Mouse (Mus musculus) hindbrain, embryonic 10.5 days (tissue): ENCODE measurements around the gene Calhm6. TPM values are rescaled to one million over a fixed set of nuclear protein-coding genes. Genes with fewer than 3 reads are reported as not detected.

ENCODE experiments used
- DNase-seq: peaks from one replicate; pipeline ENCODE4 v3.0.0-alpha.2; 2017; ENCODE audit warnings: low spot score
- H3K27ac ChIP-seq: fragments of 300-500 bp; sonication (generic); 2 replicates; pipeline ENCODE4 v1.5.1; 2016; ENCODE audit warnings: mild to moderate bottlenecking, moderate library complexity
- H3K27me3 ChIP-seq: fragments of 300-500 bp; sonication (generic); 2 replicates; pipeline ENCODE4 v1.6.1; 2016; ENCODE audit warnings: mild to moderate bottlenecking; ENCODE audit not compliant: poor library complexity, insufficient read depth, severe bottlenecking
- H3K36me3 ChIP-seq: fragments of 300-500 bp; sonication (generic); 2 replicates; pipeline ENCODE4 v1.6.1; 2016; ENCODE audit warnings: mild to moderate bottlenecking, moderate library complexity
- H3K4me1 ChIP-seq: fragments of 300-500 bp; sonication (generic); replicated peaks from 2 replicates; pipeline ENCODE4 v1.6.1; 2016; ENCODE audit warnings: mild to moderate bottlenecking
- H3K4me3 ChIP-seq: fragments of 300-500 bp; sonication (generic); 2 replicates; pipeline ENCODE4 v1.5.1; 2016; ENCODE audit warnings: mild to moderate bottlenecking, moderate library complexity
- H3K9me3 ChIP-seq: fragments of 300-500 bp; sonication (generic); 2 replicates; pipeline ENCODE4 v1.6.1; 2016; ENCODE audit warnings: mild to moderate bottlenecking, moderate library complexity
- WGBS: fragments of 180-500 bp; shearing (Covaris S2); methylation state at CpG from one replicate; pipeline ENCODE4 v1.1.7; 2016; 5-methylcytosine and 5-hydroxymethylcytosine counted together
- polyA plus RNA-seq: library from polyadenylated mRNA; unstranded; fragments of >200 nt; fragmentation: Nextera tagmentation; extraction: Ambion mirVana; gene quantifications from 2 replicates; pipeline ENCODE4 v1.2.1, GENCODE M21; 2016

Calhm6 gene
- polyA plus RNA-seq, 1 experiment from 2014 or later, result 0.24 TPM

GRCm38 (mm10) chr10:34090481-34090880 lies 37.3 kb downstream of the Calhm6 start:
- Histone ChIP-seq H3K27me3 (no peaks in the 10 kb centered on the region), H3K27ac (no peak overlapping the region), H3K36me3 (no peaks in the 10 kb centered on the region), H3K4me1 (no peaks in the 10 kb centered on the region), H3K4me3 (no peak overlapping the region), H3K9me3 (no peaks in the 10 kb centered on the region)
- WGBS, result 86% methylated on average over 1 of the region's 1 CpGs
- no peak for DNase-seq

- no peak for DNase-seq
- Histone ChIP-seq H3K4me1 (no peaks in the 10 kb centered on the region), H3K36me3 (no peaks in the 10 kb centered on the region), H3K27me3 (no peaks in the 10 kb centered on the region), H3K4me3 (no peak overlapping the region), H3K9me3 (no peaks in the 10 kb centered on the region), H3K27ac (no peak overlapping the region)
- 77% methylated on average over 3 of the region's 3 CpGs for WGBS
Observed at GRCm38 (mm10) chr10:34089517-34089916, 38.3 kb downstream of the Calhm6 start.

GRCm38 (mm10) chr10:34088515-34088914 lies 39.3 kb downstream of the Calhm6 start:
- 86% methylated on average over 2 of the region's 2 CpGs for WGBS
- Histone ChIP-seq H3K9me3 (no peaks in the 10 kb centered on the region), H3K27ac (no peak overlapping the region), H3K4me1 (no peaks in the 10 kb centered on the region), H3K27me3 (no peaks in the 10 kb centered on the region), H3K36me3 (no peaks in the 10 kb centered on the region), H3K4me3 (no peak overlapping the region)
- DNase-seq, result no peak

GRCm38 (mm10) chr10:34086514-34086913 lies 41.3 kb downstream of the Calhm6 start:
- Histone ChIP-seq H3K4me1 (no peaks in the 10 kb centered on the region), H3K9me3 (no peaks in the 10 kb centered on the region), H3K27me3 (no peaks in the 10 kb centered on the region), H3K27ac (no peak overlapping the region), H3K4me3 (no peak overlapping the region), H3K36me3 (no peaks in the 10 kb centered on the region)
- no peak for DNase-seq
- whole genome bisulfite sequencing, result 100% methylated on average over 1 of the region's 1 CpGs

Other genes with a start within 250 kb of the Calhm6 start
- gene Rsph4a, start 222.9 kb downstream of the Calhm6 start, polyA plus RNA-seq, result 0.19 and 0.98 TPM in 2 replicates
- gene Zup1, start 176.7 kb downstream of the Calhm6 start, polyA plus RNA-seq, result 19.4 and 21.4 TPM in 2 replicates
- gene Rwdd1, start 108.4 kb downstream of the Calhm6 start, polyA plus RNA-seq, result 126 and 143 TPM in 2 replicates
- not detected in 2 replicates for gene Trappc3l, start 90.4 kb downstream of the Calhm6 start, polyA plus RNA-seq
- gene Calhm4, start 83.7 kb downstream of the Calhm6 start, polyA plus RNA-seq, result not detected in 2 replicates
- gene Calhm5, start 31.5 kb downstream of the Calhm6 start, polyA plus RNA-seq, result 0.08 and 0.10 TPM in 2 replicates
- 18.4 and 25.1 TPM in 2 replicates for gene Dse, start 79.7 kb upstream of the Calhm6 start, polyA plus RNA-seq
- 70.1 and 83.3 TPM in 2 replicates for gene Tspyl1, start 154.2 kb upstream of the Calhm6 start, polyA plus RNA-seq
- 49.2 and 77.6 TPM in 2 replicates for gene Tspyl4, start 169.5 kb upstream of the Calhm6 start, polyA plus RNA-seq